Mouse (Mus musculus) embryo, embryonic 10.5 days (tissue): Measurements from ENCODE around the gene Macrod1.

Experiments used
- DNase-seq: peaks from one replicate; pipeline ENCODE4 v3.0.0-alpha.2; 2015; ENCODE audit warnings: low spot score

The Macrod1 gene

DNA sequence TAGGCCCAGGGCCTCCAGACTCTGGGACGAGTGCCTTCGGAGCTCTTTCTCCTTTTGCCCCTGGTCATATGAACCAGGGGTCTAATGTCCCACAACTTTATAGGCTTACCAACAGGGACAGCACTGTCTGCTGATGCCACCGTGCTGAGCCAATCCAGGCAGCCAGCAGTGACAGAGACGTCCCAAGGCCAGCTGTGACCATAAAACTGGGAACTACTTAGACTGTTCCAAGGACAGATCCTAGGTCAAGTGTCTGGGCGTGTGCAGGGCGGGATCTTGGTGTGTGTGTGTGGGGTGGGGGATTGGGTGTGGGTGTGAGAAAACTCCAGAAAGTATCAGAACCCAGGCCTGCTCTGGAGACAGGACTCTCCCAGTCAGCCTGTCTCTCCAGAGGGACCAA lies 114.3 kb downstream of the Macrod1 start:
- no peak for DNase-seq

DNA sequence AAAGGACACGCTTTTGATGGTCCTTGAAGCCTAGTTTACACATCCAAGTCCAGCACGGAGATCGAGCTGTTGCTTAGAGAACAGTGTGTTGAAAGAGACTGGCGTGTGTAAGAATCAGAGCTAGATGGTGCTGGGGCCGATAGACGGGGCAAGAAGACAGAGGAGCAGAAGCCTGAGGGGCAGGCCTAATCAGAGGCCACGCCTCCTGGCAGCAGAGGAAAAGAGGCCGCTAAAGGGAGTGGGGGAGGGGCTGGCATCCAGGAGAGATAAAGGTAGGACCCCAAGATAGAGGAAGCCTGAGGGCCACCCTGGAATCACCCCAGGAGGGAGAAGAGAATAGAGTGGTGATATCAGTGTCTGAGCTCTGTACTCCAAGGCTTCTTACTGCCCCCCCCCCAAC lies 114.8 kb downstream of the Macrod1 start:
- DNase-seq: peak; percentile 67

DNA sequence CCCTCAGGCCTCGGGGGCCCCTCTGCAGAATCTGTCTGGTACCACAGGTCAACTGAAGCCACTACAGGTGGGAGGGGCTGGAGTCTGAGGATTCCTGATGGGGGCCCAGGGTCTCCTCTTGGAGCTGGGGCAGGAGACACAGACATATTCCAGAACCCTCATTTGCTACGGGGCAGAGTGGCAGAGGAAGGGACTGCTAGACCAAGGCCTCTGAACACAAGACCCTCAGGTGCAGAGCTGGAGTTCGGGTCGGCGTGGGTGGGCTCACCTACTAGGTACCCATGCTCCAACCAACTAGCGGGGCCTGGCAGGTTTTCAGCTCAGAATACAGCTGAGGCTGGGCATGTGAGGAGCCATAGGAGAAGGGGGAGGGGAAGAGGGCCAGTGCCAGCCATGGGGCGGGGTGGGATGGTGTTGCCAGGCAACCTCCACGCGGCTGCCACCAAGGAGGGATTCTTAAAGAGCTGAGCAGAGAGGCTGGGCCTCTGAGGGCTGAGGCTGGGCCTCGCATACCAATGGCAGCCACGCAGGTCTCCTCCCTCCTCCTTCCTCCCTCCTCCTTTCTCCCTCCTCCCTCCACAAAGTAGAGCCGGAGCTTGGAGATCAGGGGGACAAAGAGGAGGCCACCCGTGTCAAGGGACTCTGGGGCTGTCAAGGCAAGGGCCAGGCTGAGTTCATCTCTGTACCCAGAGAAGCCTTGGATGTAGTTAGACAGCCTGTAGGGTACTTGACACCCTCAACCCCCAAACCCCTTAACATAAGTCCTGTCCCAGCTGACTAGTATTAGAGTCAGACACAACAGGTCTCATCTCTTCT lies 115.6 kb downstream of the Macrod1 start:
- DNase-seq: peak; percentile 83

DNA sequence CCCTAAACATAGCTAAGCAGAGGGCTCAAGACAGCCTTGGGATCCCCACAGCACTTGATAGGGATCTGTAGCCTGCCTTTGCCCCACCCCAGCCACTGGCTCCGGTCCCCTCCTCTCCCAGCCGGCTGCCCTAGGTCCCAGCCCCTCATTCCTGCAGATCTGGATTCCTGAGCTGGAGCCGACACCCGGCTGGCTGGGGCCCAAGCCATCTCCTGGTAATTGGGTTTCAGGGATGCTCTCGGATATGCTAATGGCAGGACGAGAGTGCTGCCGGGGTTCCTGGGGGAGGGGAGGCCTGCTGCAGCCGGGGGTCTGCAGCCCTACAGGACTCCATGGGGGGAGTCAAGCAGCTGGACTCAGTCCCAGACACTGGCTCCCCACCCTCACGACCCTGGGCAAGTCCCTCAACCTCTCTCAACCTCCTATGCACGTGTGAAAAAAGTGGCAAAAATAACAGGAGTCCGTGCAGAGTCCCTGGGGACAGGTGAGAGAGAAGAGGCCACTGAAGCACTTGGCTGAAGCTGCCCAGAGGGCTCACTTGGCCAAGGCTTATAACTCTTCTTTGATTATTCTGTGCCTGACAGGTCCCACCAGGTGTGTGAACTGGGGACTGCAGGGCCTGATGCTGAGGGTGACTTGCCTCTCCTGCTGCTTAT lies 119.6 kb downstream of the Macrod1 start:
- no peak for DNase-seq

DNA sequence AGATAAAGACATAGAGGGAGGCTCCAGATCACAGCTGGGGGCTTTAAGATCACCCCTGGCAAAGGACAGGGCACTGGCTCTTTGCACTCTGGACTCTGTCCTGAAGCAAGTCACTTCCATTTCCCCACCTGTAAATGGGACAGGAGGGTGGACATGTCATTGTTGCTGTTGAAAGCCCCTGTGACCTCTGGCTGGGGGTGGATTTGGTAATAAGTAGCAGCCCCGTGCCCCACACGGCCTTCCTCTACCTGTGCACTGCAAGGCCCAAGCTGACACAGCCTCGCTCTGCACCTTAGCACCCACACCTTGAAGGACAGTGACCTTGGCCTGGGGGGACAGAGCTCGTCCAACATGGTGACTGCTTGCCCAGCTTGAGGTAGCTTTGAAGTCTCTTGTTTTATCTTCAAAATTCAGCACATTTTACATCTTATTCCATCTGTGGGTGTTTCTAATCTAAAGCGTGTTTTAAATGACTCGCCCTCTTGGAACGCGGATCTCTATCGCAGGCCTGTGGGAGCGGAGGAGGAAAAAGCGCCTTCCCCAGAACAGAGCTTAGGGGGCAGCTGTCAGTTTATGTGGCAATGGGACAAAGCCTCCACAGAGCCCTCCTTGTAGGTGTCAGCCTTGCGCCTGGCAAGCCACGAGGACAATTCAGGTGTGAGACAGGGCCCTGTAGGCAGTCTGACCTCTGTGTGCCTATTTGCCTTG lies 121.3 kb downstream of the Macrod1 start:
- no peak for DNase-seq

DNA sequence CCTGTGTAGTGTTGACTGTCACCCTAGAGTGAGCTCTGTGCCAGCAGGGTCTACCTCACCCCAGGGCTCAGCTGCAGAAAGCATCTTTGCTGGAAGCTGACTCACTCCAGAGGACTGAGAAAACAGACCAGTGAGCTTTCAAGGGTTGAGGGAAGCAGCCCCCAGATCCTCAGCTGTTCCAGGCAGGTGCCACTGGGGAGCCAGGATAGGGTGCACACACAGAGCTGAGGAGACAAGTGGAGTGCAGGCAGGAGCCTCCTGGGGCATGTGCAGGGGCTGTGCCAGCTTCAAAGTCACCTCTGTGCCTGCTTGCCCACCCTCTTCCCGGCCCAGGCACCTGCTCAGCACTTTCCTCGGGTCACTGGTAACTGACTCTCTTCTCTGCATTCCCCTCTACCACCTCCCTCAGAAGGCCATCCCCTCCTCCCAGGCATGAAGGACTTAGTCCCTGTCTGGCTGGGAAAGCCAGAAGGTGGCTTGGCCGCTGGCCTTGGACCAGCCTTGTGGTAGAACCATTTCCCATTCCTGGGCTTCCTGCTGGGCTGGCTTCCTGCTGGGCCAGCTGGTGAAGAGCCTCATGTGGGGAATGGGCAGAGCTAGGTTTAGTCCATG lies 122.3 kb downstream of the Macrod1 start:
- no peak for DNase-seq

DNA sequence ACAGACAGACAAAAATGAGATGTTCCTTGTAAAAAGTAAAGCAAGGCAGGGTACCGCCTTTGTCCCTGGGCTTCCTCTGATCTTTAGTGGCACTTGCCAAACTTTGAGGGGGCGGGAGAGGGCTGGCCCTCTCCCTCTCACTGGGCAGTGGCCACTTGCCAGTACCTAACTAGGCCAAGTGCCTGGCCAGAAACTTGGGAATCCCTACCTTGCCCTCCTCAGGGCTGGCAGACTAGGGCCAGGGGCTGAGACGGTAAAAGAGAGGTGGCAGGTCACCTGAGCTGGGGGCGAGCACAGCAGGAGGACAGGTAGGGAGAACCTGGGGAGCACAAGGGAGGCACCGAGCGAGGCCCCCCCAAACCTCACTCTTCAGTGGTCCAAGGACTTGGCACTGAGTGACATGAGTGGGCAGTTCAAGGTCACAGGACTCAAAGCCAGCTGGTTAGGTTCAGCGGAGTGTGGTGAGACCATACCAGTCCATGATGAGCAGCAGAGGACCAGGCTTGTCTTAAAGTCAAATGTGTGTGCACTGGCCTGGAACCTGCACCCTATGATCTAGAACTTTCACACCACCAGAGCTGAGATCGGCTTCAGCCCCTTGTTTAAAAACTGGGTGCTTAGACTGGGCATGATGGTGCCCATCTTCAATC lies 124.3 kb downstream of the Macrod1 start:
- DNase-seq: no peak

DNA sequence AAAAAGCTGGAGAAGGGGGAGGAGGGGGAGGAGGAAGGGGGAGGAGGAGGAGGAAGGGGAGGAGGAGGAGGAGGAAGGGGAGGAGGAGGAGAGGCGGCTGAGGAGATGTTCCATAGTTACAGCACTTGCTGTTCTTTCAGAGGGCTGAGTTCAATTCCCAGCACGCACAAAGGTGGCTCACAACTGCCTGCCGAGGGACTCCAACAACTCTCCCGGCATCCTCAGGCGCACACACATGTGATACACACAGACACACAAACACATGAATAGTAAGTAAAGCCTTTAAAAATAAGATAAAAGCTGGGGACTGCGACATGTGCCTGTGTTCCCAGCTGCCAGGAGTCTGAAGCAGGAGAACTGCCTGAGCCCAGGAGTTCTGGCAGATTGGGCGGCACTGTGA lies 124.9 kb downstream of the Macrod1 start:
- DNase-seq: no peak

DNA sequence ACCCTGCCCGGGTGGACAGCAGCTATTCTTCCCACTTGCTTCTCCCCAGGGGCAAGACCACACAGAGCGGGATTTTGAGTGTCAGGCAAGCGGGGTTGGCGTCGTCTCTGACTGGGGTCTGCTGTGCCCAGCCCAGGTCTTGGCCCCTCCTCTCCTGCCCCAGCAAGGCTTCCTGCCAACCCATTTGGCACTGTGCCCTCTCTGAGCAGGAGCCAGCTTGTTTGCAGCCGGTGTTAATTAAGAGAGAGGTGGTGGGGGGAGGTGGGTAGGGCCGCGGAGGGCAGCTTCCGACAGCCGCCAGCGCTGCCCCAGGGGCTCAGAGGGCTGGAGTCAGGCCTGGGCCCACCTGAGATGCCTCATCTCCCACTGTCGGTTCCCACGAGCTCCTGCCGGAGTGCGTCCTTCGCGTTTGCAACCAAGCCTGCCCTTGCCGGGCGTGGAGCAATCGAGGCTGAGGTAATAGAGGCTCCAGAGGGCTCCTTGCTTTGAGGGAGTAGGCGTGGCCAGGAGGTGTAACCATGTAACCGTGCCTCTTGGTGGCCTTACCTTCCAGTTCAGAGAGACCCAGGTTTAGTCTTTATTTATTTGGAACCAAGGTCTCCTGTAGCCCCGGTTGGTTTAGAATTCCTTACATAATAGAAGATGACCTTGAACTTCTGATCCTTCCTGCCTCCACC lies 125.8 kb downstream of the Macrod1 start:
- DNase-seq: no peak

DNA sequence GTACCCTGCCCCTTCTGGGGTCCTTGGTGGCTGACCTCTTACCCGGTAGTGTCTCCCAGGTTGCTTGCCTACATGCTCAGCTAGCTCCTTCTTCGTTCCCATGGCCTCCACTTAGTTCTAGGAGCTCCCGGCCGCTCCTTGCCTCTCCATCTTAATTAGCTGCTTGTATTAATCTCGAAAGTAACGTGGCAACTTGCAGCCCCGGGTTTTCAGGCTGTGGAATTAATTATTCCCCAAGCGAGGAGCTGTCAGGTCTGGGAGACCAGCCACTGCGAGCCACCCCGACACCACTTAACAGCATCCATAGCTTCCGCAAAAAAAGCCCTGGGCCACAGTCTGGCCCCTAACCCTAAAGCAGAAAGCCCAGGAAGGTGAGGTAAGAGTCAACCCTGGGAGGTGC lies 126.8 kb downstream of the Macrod1 start:
- no peak for DNase-seq

DNA sequence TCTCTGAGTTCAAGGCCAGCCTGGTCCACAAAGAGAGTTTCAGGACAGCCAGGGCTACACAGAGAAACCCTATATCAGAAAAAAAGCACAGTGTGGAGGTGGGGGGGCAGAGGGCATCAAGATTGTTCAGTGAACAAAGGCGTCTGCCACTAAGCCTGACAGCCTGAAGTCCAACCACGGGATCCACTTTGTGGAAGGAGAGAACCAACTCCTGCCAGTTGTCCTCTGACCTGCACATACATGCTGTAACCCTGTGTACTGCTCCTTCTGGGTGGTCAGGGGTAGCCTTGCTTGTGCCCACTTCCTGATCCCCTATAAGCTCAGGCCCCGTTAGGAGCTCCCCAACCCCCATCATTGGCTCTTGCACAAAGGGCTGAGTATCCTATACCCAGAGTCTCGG lies 128.4 kb downstream of the Macrod1 start:
- no peak for DNase-seq

DNA sequence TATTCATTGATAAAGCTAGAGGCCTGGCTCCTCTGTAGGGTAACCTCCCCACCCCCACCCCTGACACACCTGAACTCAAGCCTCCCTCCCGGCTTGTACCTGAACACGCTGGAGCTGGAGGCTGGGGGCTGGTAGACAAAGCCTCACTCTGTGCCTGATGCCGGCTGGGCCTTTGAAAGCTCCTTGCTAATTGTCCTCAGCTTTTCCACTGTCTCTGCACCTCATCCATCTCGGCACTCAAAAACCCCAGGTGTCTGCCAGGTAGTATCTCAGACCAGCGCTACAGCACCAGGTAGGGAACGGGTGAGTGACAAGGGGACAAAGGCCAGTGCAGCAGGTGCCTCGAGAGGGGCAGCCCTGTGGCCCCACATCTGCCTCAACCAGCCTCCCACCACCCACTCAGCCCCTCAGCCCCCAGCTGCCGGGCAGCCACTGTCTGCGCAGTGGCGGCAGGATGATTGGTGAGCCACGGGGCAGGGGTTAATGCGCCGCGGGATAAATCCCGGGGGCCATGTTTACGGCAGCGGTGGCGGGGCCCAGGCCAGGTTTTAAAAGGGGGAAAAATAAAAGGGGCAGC lies 129.2 kb downstream of the Macrod1 start:
- peak; percentile 76 for DNase-seq

DNA sequence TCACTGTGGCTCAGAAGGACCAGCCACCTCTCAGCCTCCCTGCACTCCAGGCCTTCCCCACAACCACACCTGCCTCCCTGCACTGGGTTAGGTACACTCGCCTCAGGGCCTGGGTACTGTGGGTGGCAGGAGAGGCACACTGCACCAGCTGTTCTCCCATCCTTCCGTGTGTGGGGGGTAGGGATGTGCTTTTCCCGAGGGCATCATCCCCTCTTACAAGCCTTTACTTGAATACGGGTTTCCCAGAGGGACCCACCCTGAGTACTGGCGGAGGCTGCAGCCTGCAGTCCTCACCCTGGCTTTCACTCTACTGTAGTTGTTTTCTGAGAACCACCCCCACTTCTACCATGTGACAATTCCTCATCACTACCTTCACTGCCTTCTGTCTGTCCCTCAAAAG lies 130.5 kb downstream of the Macrod1 start:
- no peak for DNase-seq

DNA sequence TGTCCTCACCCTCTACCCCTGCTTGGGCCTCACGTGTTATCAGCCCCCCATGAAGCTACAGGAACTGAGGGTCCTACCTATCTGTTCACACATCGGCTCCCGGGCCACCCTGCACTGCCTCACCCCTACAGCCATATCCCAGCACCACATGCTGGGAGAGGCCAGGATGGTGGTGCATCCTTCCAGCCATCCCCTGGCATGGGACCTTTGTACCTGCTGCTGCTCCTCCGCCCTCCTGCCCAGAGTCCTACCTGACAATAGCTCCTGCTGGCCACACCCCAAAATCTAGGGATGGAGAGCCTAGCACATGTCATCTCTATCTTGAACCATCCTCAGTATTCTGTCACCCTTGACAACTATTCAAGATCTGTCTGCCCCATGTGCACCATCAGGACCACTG lies 132.4 kb downstream of the Macrod1 start:
- DNase-seq: no peak

DNA sequence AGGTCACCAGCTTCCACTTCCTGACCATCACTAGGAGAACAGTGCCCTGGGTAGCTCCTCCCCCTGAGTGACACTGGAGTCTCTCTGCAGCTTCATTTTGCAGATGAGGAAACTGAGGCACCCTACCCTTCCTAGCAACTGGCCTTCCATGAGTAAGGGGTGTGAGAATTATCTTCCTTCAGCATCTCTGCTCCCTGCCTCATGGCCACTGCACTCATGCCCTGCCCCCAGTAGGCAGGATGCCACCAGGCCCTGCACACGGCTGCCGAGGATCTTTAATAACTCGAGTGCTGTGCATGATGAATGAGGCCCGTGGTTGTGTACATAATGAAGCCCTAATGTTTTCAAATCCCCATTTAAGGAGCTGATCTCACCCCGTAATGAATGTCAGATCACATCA lies 134.4 kb downstream of the Macrod1 start:
- no peak for DNase-seq

DNA sequence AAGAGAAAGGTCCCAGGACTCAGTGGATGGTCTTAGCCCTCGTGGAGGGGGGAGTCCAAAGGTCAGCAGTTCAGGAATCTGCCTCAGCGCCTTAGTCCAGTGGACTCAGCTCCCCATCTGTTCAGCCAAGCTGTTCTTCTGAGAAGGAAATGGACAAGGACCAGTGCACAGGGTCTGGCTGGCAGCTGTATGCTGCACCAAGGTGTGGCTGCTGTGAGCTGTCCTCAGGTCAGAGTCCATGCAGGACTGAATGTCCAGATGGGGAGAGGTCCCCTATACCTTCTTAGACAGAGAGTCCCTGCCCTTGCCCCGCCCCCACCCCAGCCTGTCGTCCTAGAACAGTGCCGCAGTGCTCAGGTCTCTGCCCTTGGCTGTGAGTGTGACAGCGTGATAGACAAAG lies 135.0 kb downstream of the Macrod1 start:
- no peak for DNase-seq

DNA sequence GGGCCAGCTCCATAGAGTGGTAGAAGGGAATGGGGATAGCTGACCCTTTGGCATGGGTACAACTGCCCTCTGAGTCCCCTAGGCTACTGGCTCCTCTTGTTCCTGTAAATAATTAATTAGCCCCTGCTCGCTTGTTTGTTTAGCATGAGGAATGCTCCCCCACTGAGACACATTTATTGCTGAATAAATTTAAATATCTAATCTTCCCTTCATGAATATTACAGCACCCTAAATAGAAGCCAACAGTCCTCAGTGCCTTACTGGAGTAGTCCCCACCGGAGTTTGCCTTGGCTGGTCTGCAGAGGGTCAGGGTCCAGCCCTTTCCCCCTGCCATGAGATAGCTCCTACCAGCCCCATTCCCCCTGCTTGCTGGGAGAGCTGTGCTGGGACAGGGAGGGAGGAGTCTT lies 136.0 kb downstream of the Macrod1 start:
- no peak for DNase-seq

DNA sequence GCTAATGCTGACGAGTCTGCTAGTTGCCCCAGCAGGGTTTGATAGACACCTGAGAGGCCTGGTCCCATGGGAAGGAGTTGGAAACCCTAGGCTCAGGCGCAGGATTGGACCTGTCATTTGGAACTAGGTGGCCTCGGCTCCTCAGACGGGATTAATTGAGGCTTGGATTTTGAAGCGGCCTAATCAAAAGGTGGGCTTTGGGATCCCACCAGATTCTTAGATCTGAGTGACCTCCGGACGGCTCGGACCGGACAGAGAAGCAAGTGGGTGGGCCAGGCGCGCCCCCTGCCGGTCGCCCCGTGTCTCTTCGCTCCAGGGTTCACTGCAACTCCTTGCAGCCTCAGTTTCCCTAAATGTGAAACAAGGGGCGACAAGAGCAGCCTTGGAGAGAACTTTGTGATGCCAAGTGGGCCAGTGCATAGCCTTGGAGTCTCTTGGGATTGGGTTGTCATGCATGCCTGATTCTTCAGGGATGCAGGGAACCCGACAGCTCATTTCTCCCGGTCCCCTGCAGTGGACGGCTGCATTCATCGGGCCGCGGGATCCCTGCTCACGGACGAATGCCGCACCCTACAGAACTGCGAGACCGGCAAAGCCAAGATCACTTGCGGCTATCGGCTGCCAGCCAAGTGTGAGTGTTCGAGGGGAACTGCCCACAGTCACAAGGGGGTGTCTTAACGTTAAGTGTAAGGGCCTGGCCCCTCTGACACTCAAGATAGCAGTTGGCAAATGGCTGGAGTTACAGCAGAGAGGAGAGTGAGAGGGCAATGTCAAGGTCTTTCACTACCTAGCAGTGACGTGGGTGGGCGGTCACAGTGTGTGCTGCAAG lies 139.5 kb downstream of the Macrod1 start:
- peak; percentile 81 for DNase-seq

DNA sequence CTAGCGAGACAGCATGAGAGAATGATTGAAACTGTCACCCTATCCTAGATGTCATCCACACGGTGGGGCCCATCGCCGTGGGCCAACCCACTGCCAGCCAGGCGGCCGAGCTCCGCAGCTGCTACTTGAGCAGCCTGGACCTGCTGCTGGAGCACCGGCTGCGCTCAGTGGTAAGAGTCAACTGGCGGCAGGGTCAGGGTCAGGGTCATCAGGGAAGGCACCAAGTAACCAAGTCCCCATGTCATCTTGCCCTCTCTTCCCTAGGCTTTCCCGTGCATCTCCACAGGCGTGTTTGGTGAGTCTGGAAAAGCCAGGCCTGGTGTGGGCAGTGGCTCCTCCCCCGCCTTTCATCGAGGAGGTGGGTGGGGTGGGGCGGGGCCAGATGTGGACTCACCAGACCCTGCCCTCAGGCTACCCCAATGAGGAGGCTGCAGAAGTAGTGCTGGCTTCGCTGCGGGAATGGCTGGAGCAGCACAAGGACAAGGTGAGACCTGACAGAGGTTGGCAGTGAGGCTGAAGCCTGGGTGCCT lies 140.2 kb downstream of the Macrod1 start:
- peak; percentile 76 for DNase-seq

DNA sequence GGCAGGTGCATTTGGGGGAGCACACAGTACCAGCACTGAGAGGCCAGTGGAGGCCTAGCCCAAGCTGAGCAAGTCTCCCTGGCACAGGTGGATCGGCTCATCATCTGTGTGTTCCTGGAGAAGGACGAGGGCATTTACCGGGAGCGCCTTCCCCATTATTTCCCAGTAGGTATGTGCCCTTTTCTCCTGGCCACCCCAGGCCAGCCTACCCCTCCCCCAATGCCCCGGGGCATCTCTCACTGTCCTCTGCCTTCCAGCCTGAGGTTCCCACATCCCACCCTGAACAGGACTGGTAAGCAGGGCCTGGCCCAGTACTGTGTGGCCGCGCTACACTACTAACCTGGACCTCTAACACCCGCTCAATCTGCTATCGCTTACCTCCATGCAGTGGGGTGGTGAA lies 140.8 kb downstream of the Macrod1 start:
- no peak for DNase-seq
